Mouse (Mus musculus) E14TG2a.4 (cell line): ENCODE results near the gene Coro6.

ENCODE experiments used
- CTCF ChIP-seq: conservative IDR thresholded peaks from 2 replicates; pipeline ENCODE4 v1.5.1; 2014; ENCODE audit warnings: low read length
- NANOG ChIP-seq: IDR thresholded peaks from 2 replicates; pipeline ENCODE4 v1.6.1; 2014; ENCODE audit warnings: borderline replicate concordance, low read length, mixed read lengths

DNA sequence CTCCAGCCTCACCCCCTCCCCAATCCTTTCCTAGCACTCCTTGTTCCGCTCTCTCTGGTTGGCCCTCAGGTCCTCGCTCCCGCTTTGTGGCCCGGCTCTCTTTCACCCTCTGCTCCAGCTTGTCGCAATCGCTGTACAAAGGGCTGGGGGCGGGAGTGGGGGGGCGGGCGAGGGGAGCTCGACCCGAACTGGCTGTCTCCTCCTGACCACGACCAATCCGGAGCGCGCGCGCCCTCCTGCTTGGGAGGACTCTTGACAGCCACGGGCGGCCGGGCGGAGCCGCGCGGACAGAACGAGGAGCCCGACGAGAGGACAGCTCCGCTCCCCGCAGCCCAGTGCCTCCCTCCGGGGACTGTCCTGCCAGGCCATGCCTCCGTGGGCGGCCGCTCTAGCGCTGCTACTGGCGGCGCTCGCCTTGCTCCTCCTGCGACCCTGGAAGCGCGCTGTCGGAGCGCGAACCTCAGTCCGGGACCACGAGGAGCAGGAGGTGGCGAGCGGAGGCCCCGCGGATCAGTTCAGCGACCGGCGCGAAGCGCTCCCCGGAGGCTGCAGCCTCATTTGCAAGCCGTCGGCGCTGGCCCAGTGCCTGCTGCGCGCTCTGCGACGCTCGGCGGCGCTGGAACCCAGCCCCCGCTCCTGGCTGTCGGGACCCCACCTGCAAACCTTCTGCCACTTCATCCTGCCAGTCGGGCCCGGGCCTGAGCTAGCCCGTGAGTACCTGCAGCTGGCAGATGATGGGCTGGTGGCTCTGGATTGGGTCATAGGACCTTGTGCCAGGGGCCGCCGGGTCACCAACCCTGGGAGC, 52.8 kb downstream of the Coro6 start, which contains the start of gene Abhd15:
- no peak for TF ChIP-seq CTCF
- no peak for TF ChIP-seq NANOG
